Mouse (Mus musculus) activated CD4-positive, CD25-positive, alpha-beta regulatory T cell, adult 4 months (primary cell): ENCODE measurements around the gene Prkce. TPM values are rescaled to one million over a fixed set of nuclear protein-coding genes. Genes with fewer than 3 reads are reported as not detected.

Source experiments
- ATAC-seq: one replicate; pipeline ENCODE4 v1.8.0; 2017
- polyA plus RNA-seq, 2 experiments: library from polyadenylated mRNA; unstranded; fragments of 100-300 nt; shearing (Covaris generic); gene quantifications; one replicate each; pipeline ENCODE4 v1.2.1; 2017

Prkce gene
- polyA plus RNA-seq, 2 experiments from 2014 or later: 2.1 to 2.9 TPM

DNA sequence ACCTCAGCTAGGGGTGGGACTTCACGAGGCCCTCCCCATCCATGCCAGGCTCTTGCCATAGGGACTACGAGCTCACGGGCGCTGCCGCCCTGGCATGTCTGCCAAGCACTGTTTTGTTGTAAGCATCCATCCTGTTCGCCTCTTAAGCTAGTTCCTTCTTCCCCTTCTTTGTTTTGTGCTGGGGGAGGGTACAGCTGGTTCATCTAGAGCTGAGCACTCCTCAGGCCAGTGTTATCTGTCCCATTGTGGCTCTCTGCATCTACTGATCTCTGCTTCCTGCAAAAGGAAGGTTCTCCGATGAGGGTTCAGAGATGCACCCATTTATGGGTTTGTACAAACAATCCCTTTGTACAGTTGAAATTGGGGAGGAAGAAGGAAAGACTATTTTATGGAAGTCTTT is 9.1 kb downstream of the Prkce start:
- no peak for ATAC-seq

DNA sequence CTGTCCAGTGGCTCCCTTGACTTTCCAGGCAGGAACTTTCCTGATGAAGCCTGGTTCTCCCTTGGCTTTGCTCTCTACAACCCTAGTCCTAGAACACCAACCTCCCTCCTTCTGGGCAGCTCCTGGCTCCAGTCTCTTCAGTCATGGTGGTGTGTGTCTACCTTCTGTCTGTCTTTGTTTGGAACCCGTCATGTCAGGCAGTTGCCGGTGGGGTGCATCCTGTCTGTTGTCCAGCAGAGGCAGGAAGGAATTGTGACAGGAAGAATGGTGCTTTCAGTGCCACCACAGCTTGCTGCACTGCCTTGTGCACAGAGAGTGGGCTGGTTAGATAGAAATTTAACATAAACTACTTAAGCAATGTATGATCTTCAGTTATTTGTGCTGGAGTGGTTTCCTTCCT is 16.2 kb downstream of the Prkce start:
- ATAC-seq: no peak

- ATAC-seq: peak; percentile 70
Observed at GRCm38 (mm10) chr17:86184552-86185209, 17.1 kb downstream of the Prkce start.

DNA sequence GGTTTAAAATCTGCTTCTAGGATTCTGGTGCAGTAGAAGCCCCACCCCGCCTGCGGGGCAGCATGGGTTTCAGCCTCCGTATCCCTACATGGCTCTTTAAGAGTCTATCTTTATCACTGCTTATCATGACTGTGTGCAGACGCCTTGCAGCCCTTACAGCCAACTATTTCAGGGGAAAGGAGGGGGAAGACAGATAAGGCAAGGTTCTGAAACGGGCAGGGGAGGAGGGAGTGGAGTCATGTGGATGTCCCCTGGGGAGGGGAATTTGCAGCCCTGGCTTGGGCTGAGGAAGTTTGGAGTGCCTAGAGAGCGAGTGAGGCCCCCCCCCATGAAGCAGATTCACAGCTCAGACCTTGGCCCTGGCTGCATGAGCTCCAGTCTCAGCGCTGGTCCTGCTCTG is 18.0 kb downstream of the Prkce start:
- no peak for ATAC-seq

DNA sequence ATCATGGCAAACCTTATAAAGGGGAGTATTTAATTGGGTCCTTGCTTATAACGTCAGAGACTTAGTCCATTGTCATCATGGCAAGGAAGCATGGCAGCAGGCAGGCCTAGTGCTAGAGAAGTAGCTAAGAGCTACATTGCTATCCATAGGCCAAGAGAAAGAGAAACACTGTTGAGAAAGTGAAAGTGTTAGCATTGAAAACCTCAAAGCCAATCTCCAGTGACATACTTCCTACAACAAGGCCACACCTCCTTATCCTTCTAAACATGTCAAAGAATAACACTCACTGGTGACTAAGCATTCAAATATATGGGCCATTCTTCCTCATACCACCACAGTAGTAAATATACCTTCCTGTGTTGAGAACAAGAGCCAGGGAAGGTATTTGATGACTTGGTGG is 20.2 kb downstream of the Prkce start:
- peak; percentile 82 for ATAC-seq

DNA sequence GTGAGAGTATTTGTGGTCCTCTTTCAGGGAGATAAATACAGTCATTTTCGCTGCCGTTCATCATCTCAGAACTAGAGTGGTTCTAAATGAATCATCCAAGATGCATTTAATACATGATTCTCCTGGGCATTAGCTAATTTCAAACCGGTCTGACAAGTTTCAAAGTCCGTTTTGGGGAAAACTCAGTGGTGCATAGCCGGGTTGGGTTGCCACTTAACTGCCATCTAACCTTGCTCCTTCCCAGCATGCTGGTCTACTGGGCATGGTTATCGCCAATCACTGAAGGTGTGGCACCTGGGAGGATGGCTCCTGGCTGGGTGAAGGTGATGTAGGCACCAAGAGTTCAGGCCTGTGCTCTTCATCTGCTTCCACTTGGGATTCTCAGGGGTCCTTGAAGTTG is 26.4 kb downstream of the Prkce start:
- no peak for ATAC-seq

DNA sequence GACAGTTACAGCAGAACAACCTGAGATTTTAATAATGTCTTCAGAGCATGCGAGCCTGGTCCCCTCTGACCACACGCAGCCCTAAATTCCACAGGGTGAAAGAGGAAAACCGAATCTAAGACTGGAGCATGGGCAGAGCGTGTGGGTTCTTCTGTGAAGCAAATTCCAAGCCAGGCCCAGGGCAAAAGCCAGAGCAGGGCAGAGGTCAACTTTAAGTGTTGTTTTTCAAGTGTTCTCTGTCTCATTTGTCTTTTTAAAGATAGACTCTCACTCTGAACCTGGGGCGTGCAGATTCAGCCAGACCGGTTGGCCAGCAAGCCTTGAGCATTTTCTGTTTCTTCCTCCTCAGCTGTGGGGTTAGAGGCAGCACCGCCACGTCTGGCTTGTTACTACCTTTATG is 27.3 kb downstream of the Prkce start:
- ATAC-seq: no peak

DNA sequence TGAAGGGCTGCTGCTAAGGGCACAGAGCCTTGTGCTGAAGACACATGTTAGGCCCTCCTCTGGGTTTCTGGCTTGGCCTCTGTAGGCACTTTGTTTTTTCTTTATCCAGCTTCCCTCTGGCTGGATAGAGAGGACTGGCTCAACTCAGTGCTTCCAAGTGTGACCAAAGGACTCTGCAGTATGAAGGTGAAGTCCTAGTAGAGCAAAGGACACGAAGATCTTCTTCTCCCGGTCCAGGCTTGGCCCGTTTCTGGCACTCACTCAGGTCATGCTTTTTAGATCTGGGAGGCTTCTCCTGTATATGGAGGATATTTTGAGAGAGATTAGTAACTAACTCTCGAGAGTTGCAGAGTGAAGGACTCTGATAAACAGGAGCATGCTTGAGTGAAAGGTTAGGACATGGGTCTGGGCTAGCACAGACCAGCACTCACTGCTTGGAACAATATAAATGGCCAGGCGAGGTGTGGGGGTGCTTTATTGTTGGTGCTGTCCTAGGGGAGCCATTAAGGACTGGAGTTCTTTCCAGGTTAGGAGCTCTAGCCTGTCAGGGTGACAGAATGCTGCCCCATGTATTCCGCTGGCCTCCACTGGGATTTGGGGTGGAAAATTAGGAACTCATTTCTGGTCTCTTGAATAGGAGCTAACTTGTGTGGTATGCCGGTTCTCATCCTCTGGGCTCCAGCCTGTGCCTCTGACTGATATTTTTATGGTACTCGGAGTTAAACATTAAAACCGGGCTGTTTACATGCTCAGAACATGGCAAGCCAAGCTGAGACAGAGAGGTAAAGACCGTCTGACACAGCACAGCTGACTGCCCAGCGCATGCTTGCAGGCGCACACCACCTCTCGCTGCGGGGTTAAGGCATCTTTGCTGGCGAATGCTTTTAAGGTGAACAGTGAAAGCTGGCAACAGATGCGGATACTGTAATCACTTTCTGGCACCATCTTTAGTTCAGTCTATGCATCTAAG is 31.2 kb downstream of the Prkce start:
- no peak for ATAC-seq

GRCm38 (mm10) chr17:86201981-86202380 is 34.4 kb downstream of the Prkce start:
- ATAC-seq: no peak

DNA sequence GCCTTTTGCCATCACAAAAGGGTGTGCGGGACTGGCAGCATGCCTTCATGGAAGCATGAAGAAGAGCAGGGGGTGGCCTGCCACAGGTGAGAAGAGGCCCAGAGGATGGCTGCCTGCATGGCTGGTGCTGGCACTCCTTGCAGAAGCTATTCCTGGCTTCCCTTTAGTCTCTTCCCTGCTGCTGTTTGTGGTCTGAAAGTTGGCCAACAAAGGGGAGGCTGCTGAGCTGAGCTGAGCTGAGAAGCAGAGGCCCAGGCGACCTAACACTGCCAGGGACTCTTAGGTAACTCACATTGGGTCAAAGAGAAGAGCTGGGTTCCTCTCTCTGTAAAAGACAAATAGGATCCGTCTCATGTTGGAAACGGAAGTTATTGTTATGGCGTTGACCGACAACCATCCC is 35.4 kb downstream of the Prkce start:
- ATAC-seq: no peak

- ATAC-seq: no peak
Observed at GRCm38 (mm10) chr17:86203531-86204450, 36.2 kb downstream of the Prkce start.

DNA sequence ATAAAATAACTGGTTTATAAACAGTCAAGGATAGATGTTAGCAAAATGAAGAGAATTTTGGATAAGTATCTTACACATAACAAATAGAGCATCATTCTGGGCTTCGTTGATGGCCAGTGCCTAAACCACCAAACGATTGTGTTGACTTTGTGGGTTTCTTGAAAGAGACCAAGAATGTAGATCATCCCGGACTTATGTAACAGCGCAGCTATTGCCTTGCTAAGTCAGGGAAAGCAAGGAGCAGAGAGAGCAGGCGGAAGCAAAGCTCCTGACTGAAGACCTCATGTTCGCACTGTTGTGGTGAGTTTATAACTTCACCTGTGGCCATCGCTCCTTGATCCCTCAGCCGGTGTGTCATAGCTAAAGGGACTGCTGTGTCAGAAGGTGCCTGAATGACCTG is 38.7 kb downstream of the Prkce start:
- ATAC-seq: peak; percentile 50

- ATAC-seq: no peak
Observed at GRCm38 (mm10) chr17:86208057-86208820, 40.7 kb downstream of the Prkce start.

DNA sequence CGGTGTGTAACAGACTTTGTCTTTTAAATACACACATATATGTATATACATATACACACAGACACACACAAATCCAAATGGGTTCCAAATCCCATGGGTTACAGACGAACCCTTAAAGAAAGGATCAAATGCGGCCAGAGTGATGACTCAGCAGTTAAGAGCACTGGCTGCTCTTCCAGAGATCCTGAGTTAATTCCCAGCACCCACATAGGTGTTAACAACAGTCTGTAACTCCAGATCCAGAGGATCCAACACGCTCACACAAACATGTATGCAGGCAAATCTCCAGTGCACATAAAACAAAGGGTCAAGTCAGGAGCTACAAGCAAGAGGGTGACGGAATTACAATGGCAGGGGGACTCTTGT is 41.2 kb downstream of the Prkce start:
- ATAC-seq: no peak

GRCm38 (mm10) chr17:86209680-86210251 is 42.2 kb downstream of the Prkce start:
- ATAC-seq: no peak

GRCm38 (mm10) chr17:86212204-86212603 is 44.6 kb downstream of the Prkce start:
- no peak for ATAC-seq

DNA sequence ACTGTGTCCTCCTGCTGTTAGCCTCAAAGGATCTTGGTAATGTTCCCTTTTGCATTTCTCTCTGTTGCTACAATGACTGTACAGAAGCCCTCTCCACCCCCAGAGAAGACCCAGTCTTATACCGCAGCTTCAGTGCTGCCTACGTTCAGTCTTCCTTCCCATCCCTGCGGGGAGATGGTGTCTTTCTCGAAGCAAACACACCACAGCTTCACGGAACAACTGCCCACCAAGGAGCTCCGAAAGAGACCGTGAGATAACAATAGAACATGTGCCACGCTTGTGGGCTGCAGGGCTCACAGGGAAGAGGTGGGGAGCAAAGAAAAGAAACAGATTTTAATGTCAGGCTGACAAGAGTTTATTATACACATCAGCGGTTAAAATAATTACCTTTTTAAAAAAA is 46.7 kb downstream of the Prkce start:
- no peak for ATAC-seq

- ATAC-seq: no peak
Observed at GRCm38 (mm10) chr17:86214741-86215140, 47.2 kb downstream of the Prkce start.

DNA sequence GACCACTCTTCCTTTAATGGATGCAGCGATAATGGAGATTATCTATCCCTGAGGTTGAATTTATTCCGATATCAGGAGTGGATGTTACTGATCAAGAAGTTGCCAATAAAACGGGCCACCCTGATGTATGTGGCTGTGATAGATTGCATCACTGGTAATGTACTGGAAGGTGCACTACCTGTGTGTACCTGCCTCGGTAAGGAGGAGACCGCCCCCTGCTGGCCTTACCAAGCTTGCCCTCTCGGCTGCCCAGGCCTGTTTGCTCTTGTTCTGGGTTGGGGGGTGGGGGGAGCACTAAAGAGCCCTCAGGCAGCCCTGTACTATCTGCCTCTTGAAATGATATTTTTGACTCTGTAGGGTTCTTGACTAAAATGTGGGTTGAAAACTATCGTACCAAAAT is 48.2 kb downstream of the Prkce start:
- ATAC-seq: peak; percentile 90

- no peak for ATAC-seq
Observed at GRCm38 (mm10) chr17:86217468-86217867, 49.9 kb downstream of the Prkce start.

DNA sequence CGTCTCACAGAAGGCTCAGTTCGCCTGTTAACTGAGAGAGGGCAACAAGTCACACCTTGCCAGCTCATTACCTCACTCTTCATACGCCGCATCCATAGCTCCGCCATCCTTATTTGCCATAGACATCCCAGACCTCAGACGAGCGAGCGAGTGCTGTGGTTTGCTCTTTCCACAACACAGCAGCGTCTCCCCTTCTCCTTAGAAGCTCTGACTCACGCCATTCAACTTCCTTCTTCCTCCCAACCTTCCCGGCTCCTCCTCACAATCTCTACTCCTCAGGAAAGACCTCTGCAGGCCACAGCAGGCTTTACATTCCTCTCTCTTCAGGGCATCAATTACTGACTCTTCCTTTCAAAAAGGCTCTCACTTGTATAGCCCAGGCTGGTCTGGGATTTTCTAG is 51.0 kb downstream of the Prkce start:
- ATAC-seq: no peak
